In genomic region chr16:36921980-36922379, GRCm38 (mm10) we compare ENCODE assay signal across 25 mouse cellular contexts. TPM values are rescaled to one million over a fixed set of nuclear protein-coding genes. Genes with fewer than 3 reads are reported as not detected.
DNase-seq lines count a peak whose midpoint lies in the region; ATAC-seq and TF ChIP-seq lines count a peak whose summit lies in the region.
"Had no signal": no experiment of that assay in that cellular context is flagged by ENCODE, and none has a peak within 500 bp of the region (broad histone marks: within the 10 kb centered on the region; RNA-seq: fewer than 3 reads in every experiment).

No protein-coding gene starts in this region.

- TF ChIP-seq EP300 in CH12.LX (IDR thresholded peaks at IDR 0.05; ENCODE audit: low read length): no peak

- WGBS in hindbrain, embryonic 12.5 days: 93% methylated on average over 6 of the region's 6 CpGs
- WGBS in forebrain, embryonic 11.5 days: 92% methylated on average over 6 of the region's 6 CpGs

- H3K4me3 ChIP-seq in CH12.LX (replicated peaks in 1 of 3; ENCODE audit: low read depth in 2 of 3, low read length in 2 of 3, poor library complexity in 1 of 3): peak overlapping the region in 1 of 3 experiments; percentile 1
- no peak overlapping the region for H3K4me3 ChIP-seq in hindbrain, embryonic 12.5 days
- no peak overlapping the region for H3K4me3 ChIP-seq in forebrain, embryonic 11.5 days (ENCODE audit: low read depth, low read length)
- H3K4me3 ChIP-seq: embryonic facial prominence, embryonic 10.5 days; embryonic facial prominence, embryonic 15.5 days; heart, embryonic 15.5 days; neural tube, embryonic 12.5 days had no signal

- DNase-seq in CD4-positive helper T cell, adult 2 months (ENCODE audit: low read depth, low spot score): peak; percentile 47
- no peak for DNase-seq in CH12.LX (ENCODE audit: extremely low read depth)
- DNase-seq in naive thymus-derived CD4-positive, alpha-beta T cell, adult 2 months (ENCODE audit: low read depth): peak; percentile 48
- peak; percentile 43 to 46 for DNase-seq in thymus, postnatal 36 days
- no peak for DNase-seq in forebrain, embryonic 11.5 days (ENCODE audit: low spot score)
- DNase-seq in adrenal gland, postnatal 10 days: no peak
- DNase-seq: cerebellum, adult 2 months; gastrocnemius, postnatal 36 days; kidney, adult 11 months; kidney, postnatal 14 days; liver; lung, embryonic 14.5 days; lung, postnatal 14 days; right cerebral cortex, adult 18-20 months; spleen, adult 18-20 months had no signal

- TF ChIP-seq RAD21 in CH12.LX (IDR thresholded peaks at IDR 0.05; ENCODE audit: low read depth, low read length): no peak

- 0 out of 2 replicates have a peak overlapping the region, but pooled peaks have one; percentile 2 for H3K4me2 ChIP-seq in CH12.LX (ENCODE audit: insufficient read depth, low read depth, poor library complexity, severe bottlenecking)
- no peak overlapping the region for H3K4me2 ChIP-seq in hindbrain, embryonic 12.5 days (replicated peaks)
- no peak overlapping the region for H3K4me2 ChIP-seq in forebrain, embryonic 11.5 days (ENCODE audit: low read depth, low read length, severe bottlenecking)
- H3K4me2 ChIP-seq: embryonic facial prominence, embryonic 15.5 days; heart, embryonic 15.5 days; lung, embryonic 14.5 days; midbrain, embryonic 11.5 days; neural tube, embryonic 12.5 days had no signal

- dilution Hi-C loops in CH12.LX (cut with MboI; ENCODE audit: extremely low pct_ligation_motif_present, extremely low pct_unique_long_range_greater_than_20kb, low sequenced_read_pairs): no loop called here

- no peak for ATAC-seq in hindbrain, embryonic 12.5 days (ENCODE audit: low FRiP score)
- no peak for ATAC-seq in forebrain, embryonic 11.5 days (replicated peaks; ENCODE audit: low FRiP score)
- ATAC-seq: forebrain, embryonic 14.5 days; midbrain, embryonic 16.5 days had no signal

- H3K79me2 ChIP-seq in CH12.LX (replicated peaks; ENCODE audit: control insufficient read depth, extremely low read depth, insufficient read depth, poor library complexity, severe bottlenecking): peaks cover 21% of the 10 kb centered on the region

- H3K27ac ChIP-seq in CH12.LX (ENCODE audit: insufficient read depth, low read depth): 0 out of 2 replicates have a peak overlapping the region, but pooled peaks have one; percentile 0
- H3K27ac ChIP-seq in hindbrain, embryonic 12.5 days: no peak overlapping the region
- no peak overlapping the region for H3K27ac ChIP-seq in forebrain, embryonic 11.5 days (ENCODE audit: low read depth, low read length)
- H3K27ac ChIP-seq: embryonic facial prominence, embryonic 10.5 days; embryonic facial prominence, embryonic 15.5 days; heart, embryonic 15.5 days; liver, embryonic 14.5 days; neural tube, embryonic 12.5 days had no signal

- in situ Hi-C loops in CH12.LX (cut with MboI; ENCODE audit: low pct_ligation_motif_present, low pct_unique_long_range_greater_than_20kb, low sequenced_read_pairs): no loop called here

- peaks cover 21 to 69% of the 10 kb centered on the region in 2 experiments for H3K4me1 ChIP-seq in CH12.LX (ENCODE audit: control insufficient read depth in 1 of 2, insufficient read depth in 2 of 2)
- no peaks in the 10 kb centered on the region for H3K4me1 ChIP-seq in hindbrain, embryonic 12.5 days
- H3K4me1 ChIP-seq in forebrain, embryonic 11.5 days (replicated peaks; ENCODE audit: control insufficient read depth, insufficient read depth, low read length): no peaks in the 10 kb centered on the region
- H3K4me1 ChIP-seq: embryonic facial prominence, embryonic 10.5 days; embryonic facial prominence, embryonic 15.5 days; heart, embryonic 15.5 days; neural tube, embryonic 12.5 days had no signal

- no peaks in the 10 kb centered on the region for H3K27me3 ChIP-seq in CH12.LX (replicated peaks)
- H3K27me3 ChIP-seq in hindbrain, embryonic 12.5 days: no peaks in the 10 kb centered on the region
- no peaks in the 10 kb centered on the region for H3K27me3 ChIP-seq in forebrain, embryonic 11.5 days (ENCODE audit: control insufficient read depth, insufficient read depth, low read length)
- H3K27me3 ChIP-seq: embryonic facial prominence, embryonic 15.5 days; heart, embryonic 15.5 days; neural tube, embryonic 12.5 days had no signal

- no peak for TF ChIP-seq CTCF in CH12.LX (conservative IDR thresholded peaks at IDR 0.05 in 1 of 2, IDR thresholded peaks at IDR 0.05 in 1 of 2; ENCODE audit: low read depth in 2 of 2, low read length in 2 of 2)

- no peak for TF ChIP-seq POLR2A in CH12.LX (IDR thresholded peaks at IDR 0.05; ENCODE audit: low read depth, low read length)

- no peak overlapping the region for H3K9ac ChIP-seq in CH12.LX (ENCODE audit: insufficient read depth, low read depth)
- no peak overlapping the region for H3K9ac ChIP-seq in hindbrain, embryonic 12.5 days
- no peak overlapping the region for H3K9ac ChIP-seq in forebrain, embryonic 11.5 days (ENCODE audit: low read length)
- H3K9ac ChIP-seq: embryonic facial prominence, embryonic 15.5 days; heart, embryonic 15.5 days; liver, embryonic 14.5 days; lung, embryonic 14.5 days; neural tube, embryonic 12.5 days had no signal

- H3K36me3 ChIP-seq in CH12.LX (replicated peaks in 1 of 2; ENCODE audit: control insufficient read depth in 1 of 2, insufficient read depth in 1 of 2, low read length in 1 of 2): peaks cover 36 to 80% of the 10 kb centered on the region in 2 experiments
- peaks cover 52% of the 10 kb centered on the region for H3K36me3 ChIP-seq in hindbrain, embryonic 12.5 days
- no peaks in the 10 kb centered on the region; the same call in 1 of the 2 replicates for H3K36me3 ChIP-seq in forebrain, embryonic 11.5 days (ENCODE audit: control insufficient read depth, insufficient read depth, low read length)

- no peaks in the 10 kb centered on the region for H3K9me3 ChIP-seq in CH12.LX (replicated peaks; ENCODE audit: low read length)
- H3K9me3 ChIP-seq in hindbrain, embryonic 12.5 days (replicated peaks): no peaks in the 10 kb centered on the region
- no peaks in the 10 kb centered on the region for H3K9me3 ChIP-seq in forebrain, embryonic 11.5 days (ENCODE audit: control insufficient read depth, low read length)
- H3K9me3 ChIP-seq: embryonic facial prominence, embryonic 10.5 days; embryonic facial prominence, embryonic 15.5 days; G1E; heart, embryonic 15.5 days; neural tube, embryonic 12.5 days had no signal

TF ChIP-seq in CH12.LX, 34 proteins besides CTCF, POLR2A, EP300 and RAD21:
- peak; percentile 29; the same call in 1 of the 2 replicates for TF ChIP-seq MXI1 (IDR thresholded peaks at IDR 0.05; ENCODE audit: low read depth, low read length)
- TF ChIP-seq TCF12 (IDR thresholded peaks at IDR 0.05; ENCODE audit: low read depth, low read length): no peak; the same call in 1 of the 2 replicates
- TF ChIP-seq ZMIZ1 (IDR thresholded peaks at IDR 0.05; ENCODE audit: low read depth, low read length): 0 out of 2 replicates have a peak, but pooled peaks have one; percentile 37
- TF ChIP-seq USF2 (conservative IDR thresholded peaks at IDR 0.05; ENCODE audit: low read depth, low read length): no peak

RNA-seq across cellular contexts. Expression of gene Hcls1, which starts 12.8 kb away (rescaled TPM):
- total RNA-seq in CH12.LX (2012; rRNA removed) (302 and 332 TPM in 2 replicates), CH12.LX (2014; rRNA removed) (206 and 222 TPM in 2 replicates)
- polyA plus RNA-seq in CH12.LX (2012; ENCODE audit: insufficient read length, low read depth): 537 and 750 TPM in 2 replicates
- polyA plus RNA-seq in hindbrain, embryonic 12.5 days (2016; fragmentation: Nextera tagmentation; extraction: Ambion mirVana): 2.5 and 2.8 TPM in 2 replicates
- 0.88 and 1.0 TPM in 2 replicates for polyA plus RNA-seq in forebrain, embryonic 11.5 days (2014; fragmentation: Nextera tagmentation; extraction: Ambion mirVana)
- total RNA-seq in adrenal gland, postnatal 10 days (2021): 10 to 100 TPM; 15.8 to 19.5 TPM

RNA-seq across cellular contexts. Expression of gene Golgb1, which starts 47.0 kb away (rescaled TPM):
- total RNA-seq in CH12.LX (2012; rRNA removed): 69.8 and 96.8 TPM in 2 replicates
- total RNA-seq in CH12.LX (2014; rRNA removed): 65.6 and 66.7 TPM in 2 replicates
- polyA plus RNA-seq in CH12.LX (2012; ENCODE audit: insufficient read length, low read depth): 75.9 and 112 TPM in 2 replicates
- polyA plus RNA-seq in hindbrain, embryonic 12.5 days (2016; fragmentation: Nextera tagmentation; extraction: Ambion mirVana): 95.7 and 96.0 TPM in 2 replicates
- 74.2 and 78.2 TPM in 2 replicates for polyA plus RNA-seq in forebrain, embryonic 11.5 days (2014; fragmentation: Nextera tagmentation; extraction: Ambion mirVana)
- 10 to 100 TPM; 53.5 to 71.8 TPM for total RNA-seq in adrenal gland, postnatal 10 days (2021)

RNA-seq across cellular contexts. Expression of gene Eaf2, which starts 47.2 kb away (rescaled TPM):
- total RNA-seq in CH12.LX (2012; rRNA removed): 7.4 and 8.1 TPM in 2 replicates
- 5.0 and 7.1 TPM in 2 replicates for total RNA-seq in CH12.LX (2014; rRNA removed)
- polyA plus RNA-seq in CH12.LX (2012; ENCODE audit: insufficient read length, low read depth): 3.5 and 5.5 TPM in 2 replicates
- polyA plus RNA-seq in hindbrain, embryonic 12.5 days (2016; fragmentation: Nextera tagmentation; extraction: Ambion mirVana): 1.2 TPM in 2 replicates
- 0.99 and 1.4 TPM in 2 replicates for polyA plus RNA-seq in forebrain, embryonic 11.5 days (2014; fragmentation: Nextera tagmentation; extraction: Ambion mirVana)
- total RNA-seq in adrenal gland, postnatal 10 days (2021): 1 to 10 TPM; 1.4 to 3.3 TPM
- total RNA-seq: gastrocnemius, postnatal 36 days had no signal

Comparison
In these comparisons a context has a peak if more than half of its experiments do, and no peak if none do; other contexts are left out.
1. DNase-seq: peak in CD4-positive helper T cell, adult 2 months (single experiment), naive thymus-derived CD4-positive, alpha-beta T cell, adult 2 months (single experiment) and thymus, postnatal 36 days (2 of 2); none in CH12.LX (single experiment), forebrain, embryonic 11.5 days (single experiment) and adrenal gland, postnatal 10 days (single experiment).
2. RNA of gene Hcls1, which starts 12.8 kb away (polyA plus RNA-seq): 537 to 750 TPM in CH12.LX; 2.5 to 2.8 TPM in hindbrain, embryonic 12.5 days and 0.88 to 1.0 TPM in forebrain, embryonic 11.5 days; every median in the first group is over 100 times any median in the second.